16 mouse cellular contexts compared by ENCODE assay signal in the genomic region with DNA sequence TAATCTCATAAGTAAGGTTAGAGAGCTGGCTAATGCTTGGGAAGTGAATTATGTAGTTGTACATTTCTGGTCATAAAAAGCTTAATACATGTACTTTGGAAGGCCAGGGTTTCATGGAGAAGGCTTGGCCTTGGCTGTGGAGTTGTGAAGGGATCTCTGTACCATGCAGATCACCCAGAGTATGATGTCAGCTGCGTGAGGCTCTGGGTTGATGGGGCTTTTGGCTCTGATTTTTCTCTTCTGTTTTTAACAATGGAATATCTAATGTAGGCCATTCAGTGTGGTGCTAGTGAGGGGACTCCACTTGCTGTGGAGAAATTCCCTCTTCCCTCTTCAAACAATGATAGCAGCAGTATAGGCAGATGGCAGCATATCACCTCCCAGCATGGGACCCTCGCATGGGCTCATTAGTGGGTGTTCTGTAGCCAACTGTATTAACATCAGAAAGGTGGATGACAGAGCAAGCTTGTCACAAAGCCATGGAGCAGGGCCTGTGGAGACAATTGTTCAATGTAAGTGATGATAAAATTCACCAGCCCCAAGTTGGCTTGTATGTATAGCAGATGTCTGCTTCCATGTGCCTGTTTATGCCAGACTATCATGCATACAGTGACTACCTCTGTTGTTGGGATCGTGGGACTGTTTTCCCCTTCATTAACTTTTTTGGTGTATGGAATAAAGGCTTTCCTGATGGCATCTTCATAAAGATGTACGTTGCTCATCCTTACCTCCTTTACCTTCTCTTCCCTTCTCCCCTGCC. TPM values are rescaled to one million over a fixed set of nuclear protein-coding genes. Genes with fewer than 3 reads are reported as not detected.
DNase-seq lines count a peak whose midpoint lies in the region; ATAC-seq lines count a peak whose summit lies in the region.
"Had no signal": no experiment of that assay in that cellular context is flagged by ENCODE, and none has a peak within 500 bp of the region (broad histone marks: within the 10 kb centered on the region; RNA-seq: fewer than 3 reads in every experiment).

No protein-coding gene starts in this region.

- H3K27ac ChIP-seq in forebrain, embryonic 15.5 days (replicated peaks), result 0 out of 2 replicates have a peak overlapping the region, but pooled peaks have one; percentile 11
- H3K27ac ChIP-seq in neural tube, embryonic 15.5 days (replicated peaks), result no peak overlapping the region
- no peak overlapping the region for H3K27ac ChIP-seq in liver, embryonic 11.5 days (ENCODE audit: low read depth, low read length)
- H3K27ac ChIP-seq: intestine, embryonic 15.5 days; macrophage; stomach, embryonic 15.5 days had no signal

- H3K27me3 ChIP-seq in forebrain, embryonic 15.5 days, result no peaks in the 10 kb centered on the region
- no peaks in the 10 kb centered on the region for H3K27me3 ChIP-seq in neural tube, embryonic 15.5 days (replicated peaks)
- H3K27me3 ChIP-seq in liver, embryonic 11.5 days (replicated peaks; ENCODE audit: control insufficient read depth, insufficient read depth, low read length), result no peaks in the 10 kb centered on the region
- H3K27me3 ChIP-seq: CH12.LX; intestine, embryonic 15.5 days; stomach, embryonic 15.5 days had no signal

- intact Hi-C loops in left cerebral cortex, postnatal 4 days (cut with DNase I), result loop anchor here (5.0 kb wide), 1 partner anchor 67 kb away; a partner anchor contains a TSS

- H3K9me3 ChIP-seq in forebrain, embryonic 15.5 days, result no peaks in the 10 kb centered on the region
- no peaks in the 10 kb centered on the region for H3K9me3 ChIP-seq in neural tube, embryonic 15.5 days (replicated peaks)
- no peaks in the 10 kb centered on the region for H3K9me3 ChIP-seq in liver, embryonic 11.5 days (ENCODE audit: control insufficient read depth, low read length)
- H3K9me3 ChIP-seq: intestine, embryonic 15.5 days; stomach, embryonic 15.5 days had no signal

- ATAC-seq in forebrain, embryonic 15.5 days (replicated peaks), result peak; percentile 79
- peak; percentile 58; the same call in 1 of the 2 replicates for ATAC-seq in neural tube, embryonic 15.5 days (ENCODE audit: low FRiP score)
- no peak for ATAC-seq in liver, embryonic 11.5 days (replicated peaks; ENCODE audit: low FRiP score)
- ATAC-seq: intestine, embryonic 15.5 days had no signal

- H3K4me2 ChIP-seq in forebrain, embryonic 15.5 days (replicated peaks), result no peak overlapping the region
- H3K4me2 ChIP-seq in neural tube, embryonic 15.5 days, result no peak overlapping the region
- no peak overlapping the region for H3K4me2 ChIP-seq in liver, embryonic 11.5 days
- H3K4me2 ChIP-seq: intestine, embryonic 15.5 days; lung, embryonic 14.5 days; stomach, embryonic 15.5 days had no signal

- H3K4me3 ChIP-seq in forebrain, embryonic 15.5 days, result no peak overlapping the region
- H3K4me3 ChIP-seq in neural tube, embryonic 15.5 days (replicated peaks), result no peak overlapping the region
- H3K4me3 ChIP-seq in liver, embryonic 11.5 days (ENCODE audit: low read depth, low read length), result no peak overlapping the region
- H3K4me3 ChIP-seq: intestine, embryonic 15.5 days; stomach, embryonic 15.5 days had no signal

- DNase-seq in cerebellum, adult 11-12 months, result peak; percentile 15
- DNase-seq in cerebellum, postnatal 4 days (ENCODE audit: low spot score in 2 of 2), result no peak
- peak; percentile 14 for DNase-seq in left cerebral cortex, postnatal 4 days
- DNase-seq in left cerebral cortex, adult 9 months (ENCODE audit: low spot score in 2 of 2), result no peak
- DNase-seq in gastrocnemius, postnatal 10 days, result no peak
- DNase-seq in liver, embryonic 11.5 days (ENCODE audit: low spot score), result no peak
- DNase-seq: kidney, postnatal 10 days; lung, embryonic 14.5 days; right cerebral cortex, adult 18-20 months; spleen, adult 18-20 months had no signal

- 0 out of 2 replicates have a peak, but pooled peaks cover 4% of the 10 kb centered on the region for H3K4me1 ChIP-seq in forebrain, embryonic 15.5 days
- H3K4me1 ChIP-seq in neural tube, embryonic 15.5 days, result no peaks in the 10 kb centered on the region
- no peaks in the 10 kb centered on the region for H3K4me1 ChIP-seq in liver, embryonic 11.5 days (replicated peaks; ENCODE audit: control insufficient read depth, insufficient read depth, low read length)
- H3K4me1 ChIP-seq: intestine, embryonic 15.5 days; stomach, embryonic 15.5 days had no signal

- no peak overlapping the region for H3K9ac ChIP-seq in forebrain, embryonic 15.5 days (replicated peaks)
- H3K9ac ChIP-seq in neural tube, embryonic 15.5 days (replicated peaks), result no peak overlapping the region
- no peak overlapping the region for H3K9ac ChIP-seq in liver, embryonic 11.5 days (ENCODE audit: low read depth, low read length)
- H3K9ac ChIP-seq: intestine, embryonic 15.5 days; lung, embryonic 14.5 days; stomach, embryonic 15.5 days had no signal

- peaks cover 59% of the 10 kb centered on the region for H3K36me3 ChIP-seq in forebrain, embryonic 15.5 days
- peaks cover 74% of the 10 kb centered on the region for H3K36me3 ChIP-seq in neural tube, embryonic 15.5 days
- peaks cover 28% of the 10 kb centered on the region for H3K36me3 ChIP-seq in liver, embryonic 11.5 days (ENCODE audit: control insufficient read depth, insufficient read depth, low read length)

- WGBS in forebrain, embryonic 15.5 days, result 57% methylated on average over 4 of the region's 4 CpGs
- WGBS in neural tube, embryonic 15.5 days, result 86% methylated on average over 4 of the region's 4 CpGs
- WGBS in liver, embryonic 11.5 days, result 93% methylated on average over 4 of the region's 4 CpGs

RNA-seq across cellular contexts. Expression of a gene that starts 12.6 kb away (rescaled TPM):
- total RNA-seq in left cerebral cortex, postnatal 4 days (2021), result 10 to 100 TPM; 21.4 to 24.0 TPM
- polyA plus RNA-seq in forebrain, embryonic 15.5 days (2015; fragmentation: Nextera tagmentation; extraction: Ambion mirVana), result 36.6 and 38.1 TPM in 2 replicates
- 31.4 and 31.7 TPM in 2 replicates for polyA plus RNA-seq in neural tube, embryonic 15.5 days (2015; fragmentation: Nextera tagmentation; extraction: Ambion mirVana)
- 10 to 100 TPM; 31.1 to 34.7 TPM for total RNA-seq in gastrocnemius, postnatal 10 days (2021)
- 50.5 and 58.4 TPM in 2 replicates for polyA plus RNA-seq in liver, embryonic 11.5 days (2014; fragmentation: Nextera tagmentation; extraction: Ambion mirVana)

RNA-seq across cellular contexts. Expression of a gene that starts 13.2 kb away (rescaled TPM):
- total RNA-seq in left cerebral cortex, postnatal 4 days (2021), result 100 to 1,000 TPM; 140 to 145 TPM
- polyA plus RNA-seq in forebrain, embryonic 15.5 days (2015; fragmentation: Nextera tagmentation; extraction: Ambion mirVana), result 287 and 299 TPM in 2 replicates
- polyA plus RNA-seq in neural tube, embryonic 15.5 days (2015; fragmentation: Nextera tagmentation; extraction: Ambion mirVana), result 325 and 351 TPM in 2 replicates
- 100 to 1,000 TPM; 393 to 444 TPM for total RNA-seq in gastrocnemius, postnatal 10 days (2021)
- 268 and 280 TPM in 2 replicates for polyA plus RNA-seq in liver, embryonic 11.5 days (2014; fragmentation: Nextera tagmentation; extraction: Ambion mirVana)

RNA-seq across cellular contexts. Expression of a gene that starts 43.9 kb away (rescaled TPM):
- 10 to 100 TPM; 21.6 to 23.9 TPM for total RNA-seq in left cerebral cortex, postnatal 4 days (2021)
- polyA plus RNA-seq in forebrain, embryonic 15.5 days (2015; fragmentation: Nextera tagmentation; extraction: Ambion mirVana), result 126 and 139 TPM in 2 replicates
- polyA plus RNA-seq in neural tube, embryonic 15.5 days (2015; fragmentation: Nextera tagmentation; extraction: Ambion mirVana), result 51.9 and 75.0 TPM in 2 replicates
- 10 to 100 TPM; 27.3 to 30.7 TPM for total RNA-seq in gastrocnemius, postnatal 10 days (2021)
- 195 and 196 TPM in 2 replicates for polyA plus RNA-seq in liver, embryonic 11.5 days (2014; fragmentation: Nextera tagmentation; extraction: Ambion mirVana)

Comparison
In these comparisons a context has a peak if more than half of its experiments do, and no peak if none do; other contexts are left out.
1. DNase-seq: peak in cerebellum, adult 11-12 months (single experiment) and left cerebral cortex, postnatal 4 days (single experiment); none in cerebellum, postnatal 4 days (0 of 2), left cerebral cortex, adult 9 months (0 of 2), gastrocnemius, postnatal 10 days (single experiment) and liver, embryonic 11.5 days (single experiment).